Mouse (Mus musculus): ENCODE measurements around the gene Cnot10. TPM values are rescaled to one million over a fixed set of nuclear protein-coding genes. Genes with fewer than 3 reads are reported as not detected.

Cnot10 gene
- polyA plus RNA-seq, 1 experiment from 2014 or later, result 64.6 TPM

- Histone ChIP-seq H3K27me3 (ENCODE audit: control insufficient read depth, insufficient read depth, low read length) (no peaks in the 10 kb centered on the region), H3K36me3 (ENCODE audit: control insufficient read depth, insufficient read depth, low read length) (no peaks in the 10 kb centered on the region), H3K4me2 (replicated peaks; ENCODE audit: low read depth, low read length) (no peak overlapping the region), H3K4me1 (ENCODE audit: control insufficient read depth, insufficient read depth, low read length) (no peaks in the 10 kb centered on the region), H3K9me3 (ENCODE audit: control insufficient read depth, low read depth, low read length) (no peaks in the 10 kb centered on the region), H3K9ac (replicated peaks; ENCODE audit: low read depth, low read length) (no peak overlapping the region), H3K4me3 (ENCODE audit: low read depth, low read length) (no peak overlapping the region), H3K27ac (ENCODE audit: low read length) (no peak overlapping the region)
- no peak for ATAC-seq (ENCODE audit: insufficient number of reproducible peaks, insufficient read depth, low FRiP score, low read depth)
- WGBS, result 78% methylated on average over 5 of the region's 5 CpGs
Measured at GRCm38 (mm10) chr9:114678576-114678975, 38.6 kb upstream of the Cnot10 start.

GRCm38 (mm10) chr9:114673626-114674025, 33.6 kb upstream of the Cnot10 start:
- no peaks in the 10 kb centered on the region for H3K36me3 ChIP-seq (ENCODE audit: control insufficient read depth, insufficient read depth, low read length)
- 38% methylated on average over 2 of the region's 2 CpGs for WGBS
- H3K9me3 ChIP-seq (ENCODE audit: control insufficient read depth, low read depth, low read length), result no peaks in the 10 kb centered on the region
- no peak for ATAC-seq (ENCODE audit: insufficient number of reproducible peaks, insufficient read depth, low FRiP score, low read depth)
- H3K4me2 ChIP-seq (replicated peaks; ENCODE audit: low read depth, low read length), result no peak overlapping the region
- H3K27ac ChIP-seq (ENCODE audit: low read length), result no peak overlapping the region
- H3K9ac ChIP-seq (replicated peaks; ENCODE audit: low read depth, low read length), result no peak overlapping the region
- H3K27me3 ChIP-seq (ENCODE audit: control insufficient read depth, insufficient read depth, low read length), result no peaks in the 10 kb centered on the region
- no peak overlapping the region for H3K4me3 ChIP-seq (ENCODE audit: low read depth, low read length)
- H3K4me1 ChIP-seq (ENCODE audit: control insufficient read depth, insufficient read depth, low read length), result no peaks in the 10 kb centered on the region

GRCm38 (mm10) chr9:114672703-114673561, 32.9 kb upstream of the Cnot10 start:
- WGBS, result 4% methylated on average over 24 of the region's 24 CpGs
- H3K27me3 ChIP-seq (ENCODE audit: control insufficient read depth, insufficient read depth, low read length), result no peaks in the 10 kb centered on the region
- H3K4me1 ChIP-seq (ENCODE audit: control insufficient read depth, insufficient read depth, low read length), result no peaks in the 10 kb centered on the region
- H3K36me3 ChIP-seq (ENCODE audit: control insufficient read depth, insufficient read depth, low read length), result no peaks in the 10 kb centered on the region
- no peak overlapping the region for H3K27ac ChIP-seq (ENCODE audit: low read length)
- H3K9ac ChIP-seq (replicated peaks; ENCODE audit: low read depth, low read length), result 0 out of 2 replicates have a peak overlapping the region, but pooled peaks have one; percentile 4
- H3K4me3 ChIP-seq (ENCODE audit: low read depth, low read length), result peak overlapping the region; percentile 24
- ATAC-seq (ENCODE audit: insufficient number of reproducible peaks, insufficient read depth, low FRiP score, low read depth), result no peak
- H3K4me2 ChIP-seq (replicated peaks; ENCODE audit: low read depth, low read length), result peak overlapping the region; percentile 47
- H3K9me3 ChIP-seq (ENCODE audit: control insufficient read depth, low read depth, low read length), result no peaks in the 10 kb centered on the region

- no peak overlapping the region for H3K27ac ChIP-seq (ENCODE audit: low read length)
- no peak overlapping the region for H3K4me2 ChIP-seq (replicated peaks; ENCODE audit: low read depth, low read length)
- H3K4me1 ChIP-seq (ENCODE audit: control insufficient read depth, insufficient read depth, low read length), result no peaks in the 10 kb centered on the region
- no peaks in the 10 kb centered on the region for H3K36me3 ChIP-seq (ENCODE audit: control insufficient read depth, insufficient read depth, low read length)
- H3K27me3 ChIP-seq (ENCODE audit: control insufficient read depth, insufficient read depth, low read length), result no peaks in the 10 kb centered on the region
- no peak overlapping the region for H3K4me3 ChIP-seq (ENCODE audit: low read depth, low read length)
- H3K9me3 ChIP-seq (ENCODE audit: control insufficient read depth, low read depth, low read length), result no peaks in the 10 kb centered on the region
- no peak overlapping the region for H3K9ac ChIP-seq (replicated peaks; ENCODE audit: low read depth, low read length)
- no peak for ATAC-seq (ENCODE audit: insufficient number of reproducible peaks, insufficient read depth, low FRiP score, low read depth)
- 83% methylated on average over 1 of the region's 1 CpGs for WGBS
Measured at GRCm38 (mm10) chr9:114671946-114672345, 32.0 kb upstream of the Cnot10 start.

- H3K27me3 ChIP-seq (ENCODE audit: control insufficient read depth, insufficient read depth, low read length), result no peaks in the 10 kb centered on the region
- no peak for ATAC-seq (ENCODE audit: insufficient number of reproducible peaks, insufficient read depth, low FRiP score, low read depth)
- H3K27ac ChIP-seq (ENCODE audit: low read length), result no peak overlapping the region
- no peak overlapping the region for H3K4me2 ChIP-seq (replicated peaks; ENCODE audit: low read depth, low read length)
- no peaks in the 10 kb centered on the region for H3K4me1 ChIP-seq (ENCODE audit: control insufficient read depth, insufficient read depth, low read length)
- no peaks in the 10 kb centered on the region for H3K36me3 ChIP-seq (ENCODE audit: control insufficient read depth, insufficient read depth, low read length)
- no peak overlapping the region for H3K9ac ChIP-seq (replicated peaks; ENCODE audit: low read depth, low read length)
- no peak overlapping the region for H3K4me3 ChIP-seq (ENCODE audit: low read depth, low read length)
- 58% methylated on average over 5 of the region's 5 CpGs for WGBS
- no peaks in the 10 kb centered on the region for H3K9me3 ChIP-seq (ENCODE audit: control insufficient read depth, low read depth, low read length)
Measured at GRCm38 (mm10) chr9:114669011-114669410, 29.0 kb upstream of the Cnot10 start.

GRCm38 (mm10) chr9:114668047-114668446, 28.1 kb upstream of the Cnot10 start:
- WGBS, result 77% methylated on average over 4 of the region's 4 CpGs
- no peak for ATAC-seq (ENCODE audit: insufficient number of reproducible peaks, insufficient read depth, low FRiP score, low read depth)
- Histone ChIP-seq H3K4me1 (ENCODE audit: control insufficient read depth, insufficient read depth, low read length) (no peaks in the 10 kb centered on the region), H3K4me3 (ENCODE audit: low read depth, low read length) (no peak overlapping the region), H3K4me2 (replicated peaks; ENCODE audit: low read depth, low read length) (no peak overlapping the region), H3K9me3 (ENCODE audit: control insufficient read depth, low read depth, low read length) (no peaks in the 10 kb centered on the region), H3K9ac (replicated peaks; ENCODE audit: low read depth, low read length) (no peak overlapping the region), H3K36me3 (ENCODE audit: control insufficient read depth, insufficient read depth, low read length) (no peaks in the 10 kb centered on the region), H3K27ac (ENCODE audit: low read length) (no peak overlapping the region), H3K27me3 (ENCODE audit: control insufficient read depth, insufficient read depth, low read length) (no peaks in the 10 kb centered on the region)

- Histone ChIP-seq H3K9me3 (ENCODE audit: control insufficient read depth, low read depth, low read length) (no peaks in the 10 kb centered on the region), H3K36me3 (ENCODE audit: control insufficient read depth, insufficient read depth, low read length) (no peaks in the 10 kb centered on the region), H3K27me3 (ENCODE audit: control insufficient read depth, insufficient read depth, low read length) (no peaks in the 10 kb centered on the region), H3K4me1 (ENCODE audit: control insufficient read depth, insufficient read depth, low read length) (no peaks in the 10 kb centered on the region), H3K9ac (replicated peaks; ENCODE audit: low read depth, low read length) (no peak overlapping the region), H3K27ac (ENCODE audit: low read length) (no peak overlapping the region), H3K4me2 (replicated peaks; ENCODE audit: low read depth, low read length) (no peak overlapping the region), H3K4me3 (ENCODE audit: low read depth, low read length) (no peak overlapping the region)
- 83% methylated on average over 10 of the region's 10 CpGs for WGBS
- no peak for ATAC-seq (ENCODE audit: insufficient number of reproducible peaks, insufficient read depth, low FRiP score, low read depth)
Measured at GRCm38 (mm10) chr9:114666858-114667257, 26.9 kb upstream of the Cnot10 start.

- H3K27me3 ChIP-seq (ENCODE audit: control insufficient read depth, insufficient read depth, low read length), result no peaks in the 10 kb centered on the region
- H3K27ac ChIP-seq (ENCODE audit: low read length), result no peak overlapping the region
- no peak overlapping the region for H3K4me2 ChIP-seq (replicated peaks; ENCODE audit: low read depth, low read length)
- WGBS, result 83% methylated on average over 11 of the region's 11 CpGs
- ATAC-seq (ENCODE audit: insufficient number of reproducible peaks, insufficient read depth, low FRiP score, low read depth), result no peak
- H3K36me3 ChIP-seq (ENCODE audit: control insufficient read depth, insufficient read depth, low read length), result no peaks in the 10 kb centered on the region
- H3K4me3 ChIP-seq (ENCODE audit: low read depth, low read length), result no peak overlapping the region
- H3K9me3 ChIP-seq (ENCODE audit: control insufficient read depth, low read depth, low read length), result no peaks in the 10 kb centered on the region
- H3K4me1 ChIP-seq (ENCODE audit: control insufficient read depth, insufficient read depth, low read length), result no peaks in the 10 kb centered on the region
- H3K9ac ChIP-seq (replicated peaks; ENCODE audit: low read depth, low read length), result no peak overlapping the region
Measured at GRCm38 (mm10) chr9:114663782-114664181, 23.8 kb upstream of the Cnot10 start.

- no peak for ATAC-seq (ENCODE audit: insufficient number of reproducible peaks, insufficient read depth, low FRiP score, low read depth)
- H3K4me3 ChIP-seq (ENCODE audit: low read depth, low read length), result no peak overlapping the region
- no peak overlapping the region for H3K4me2 ChIP-seq (replicated peaks; ENCODE audit: low read depth, low read length)
- 26% methylated on average over 7 of the region's 7 CpGs for WGBS
- no peak overlapping the region for H3K9ac ChIP-seq (replicated peaks; ENCODE audit: low read depth, low read length)
- H3K4me1 ChIP-seq (ENCODE audit: control insufficient read depth, insufficient read depth, low read length), result no peaks in the 10 kb centered on the region
- no peaks in the 10 kb centered on the region for H3K27me3 ChIP-seq (ENCODE audit: control insufficient read depth, insufficient read depth, low read length)
- no peaks in the 10 kb centered on the region for H3K36me3 ChIP-seq (ENCODE audit: control insufficient read depth, insufficient read depth, low read length)
- no peaks in the 10 kb centered on the region for H3K9me3 ChIP-seq (ENCODE audit: control insufficient read depth, low read depth, low read length)
- no peak overlapping the region for H3K27ac ChIP-seq (ENCODE audit: low read length)
Measured at GRCm38 (mm10) chr9:114661991-114662390, 22.0 kb upstream of the Cnot10 start.

Data from stomach, embryonic 14.5 days (tissue).